Mouse (Mus musculus) bone marrow macrophage, adult 2 months (primary cell): Measurements from ENCODE around the gene Cd6.

ENCODE experiments used
- CTCF ChIP-seq: IDR thresholded peaks from 2 replicates; pipeline ENCODE4 v1.5.1; 2012; ENCODE audit warnings: low read depth, mild to moderate bottlenecking, low read length, moderate library complexity
- POLR2A ChIP-seq: IDR thresholded peaks from 2 replicates; pipeline ENCODE4 v1.6.1; 2012; ENCODE audit warnings: mild to moderate bottlenecking, low read depth, low read length, borderline replicate concordance

DNA sequence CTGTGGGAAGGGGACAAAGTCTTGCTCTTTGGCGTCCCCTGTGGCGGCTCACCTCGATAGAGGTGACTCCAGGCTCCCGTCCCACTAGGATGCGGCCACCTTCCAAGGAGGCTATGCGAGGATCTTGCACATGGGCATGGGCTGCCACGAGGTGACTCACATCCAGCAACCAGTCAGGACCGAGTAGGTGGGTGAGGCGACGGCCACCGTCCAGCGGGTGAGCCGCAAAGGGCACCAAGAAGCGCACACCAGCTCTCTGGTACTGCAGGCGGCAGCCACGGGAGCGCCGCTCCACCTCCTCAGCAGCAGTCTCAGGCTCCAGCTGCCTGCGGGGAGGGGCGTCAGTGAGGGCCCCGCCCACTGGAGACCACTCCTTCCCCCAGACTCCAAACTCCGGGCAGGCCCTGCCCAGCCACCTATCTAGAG, 30.2 kb upstream of the Cd6 start:
- TF ChIP-seq CTCF (no peak), POLR2A (no peak)
